Mouse (Mus musculus) layer of hippocampus, adult 9-10 months (tissue): Measurements from ENCODE around the gene Runx2.

ENCODE experiments used
- DNase-seq: peaks from one replicate; pipeline ENCODE4 v3.0.0; 2022; ENCODE audit warnings: low spot score

The Runx2 gene

DNA sequence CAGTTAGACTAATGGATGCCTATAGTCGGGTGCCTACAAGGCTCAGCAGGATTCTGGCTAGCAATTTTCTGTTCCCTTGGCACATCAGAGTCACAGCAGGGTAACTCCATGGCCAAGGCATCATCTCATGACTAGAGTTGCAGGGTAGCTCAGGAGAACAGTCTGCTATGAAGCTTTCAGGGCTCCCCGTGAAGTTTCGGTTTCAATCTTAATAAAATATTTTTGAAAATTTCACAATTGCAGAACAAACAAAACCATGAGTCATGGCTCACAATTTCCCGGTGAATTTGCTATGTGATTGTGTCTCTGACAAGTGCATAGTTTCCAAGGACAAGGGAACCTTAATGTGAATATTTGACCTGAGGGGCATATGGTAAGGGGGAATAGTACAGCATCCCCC is 355.6 kb downstream of the Runx2 start:
- DNase-seq: no peak

GRCm38 (mm10) chr17:44456696-44457095 is 357.9 kb downstream of the Runx2 start:
- no peak for DNase-seq

DNA sequence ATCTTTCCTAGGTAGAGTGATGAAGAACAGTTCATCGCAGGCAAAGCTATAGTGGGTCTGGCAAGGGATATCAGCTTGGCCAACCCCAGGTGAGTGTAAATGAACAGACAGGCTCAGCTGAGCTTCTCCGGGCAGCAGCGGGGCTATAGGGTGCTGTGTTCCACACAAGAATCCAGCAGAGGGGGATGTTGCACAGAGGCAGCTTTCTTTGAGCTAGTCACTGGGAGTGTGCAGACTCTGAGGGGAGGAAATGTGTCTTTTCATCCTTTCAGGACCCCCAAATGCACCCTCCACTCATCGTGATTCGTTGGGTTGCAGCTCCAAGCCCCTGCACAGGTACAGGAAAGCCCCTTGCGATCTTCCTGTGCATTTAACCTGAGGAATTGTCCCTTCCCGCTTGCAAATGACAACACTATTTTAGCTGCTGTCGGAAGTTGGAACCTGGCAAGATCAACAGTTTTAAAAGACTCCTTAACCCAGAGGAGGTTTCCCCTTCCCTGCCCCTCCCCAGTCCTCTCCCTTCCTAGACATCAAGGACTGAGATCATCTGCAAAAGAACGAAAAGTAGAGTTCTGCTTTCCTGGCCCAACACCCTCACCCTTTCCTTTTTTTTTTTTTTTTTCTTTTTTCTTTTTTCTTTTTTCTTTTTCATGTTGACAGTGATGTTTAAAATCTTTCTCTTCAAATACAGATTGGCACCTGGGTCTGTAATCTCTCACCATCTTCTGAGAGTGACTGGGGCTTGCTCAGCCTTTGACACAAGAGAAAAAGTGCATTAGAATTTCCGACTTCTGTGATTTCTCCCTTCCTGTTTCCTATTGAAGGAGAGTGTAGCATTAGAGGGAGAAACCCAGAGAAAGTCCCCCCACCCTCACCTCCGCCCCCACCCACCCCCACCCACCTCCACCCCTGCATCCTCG is 358.7 kb downstream of the Runx2 start:
- peak; percentile 48 for DNase-seq

DNA sequence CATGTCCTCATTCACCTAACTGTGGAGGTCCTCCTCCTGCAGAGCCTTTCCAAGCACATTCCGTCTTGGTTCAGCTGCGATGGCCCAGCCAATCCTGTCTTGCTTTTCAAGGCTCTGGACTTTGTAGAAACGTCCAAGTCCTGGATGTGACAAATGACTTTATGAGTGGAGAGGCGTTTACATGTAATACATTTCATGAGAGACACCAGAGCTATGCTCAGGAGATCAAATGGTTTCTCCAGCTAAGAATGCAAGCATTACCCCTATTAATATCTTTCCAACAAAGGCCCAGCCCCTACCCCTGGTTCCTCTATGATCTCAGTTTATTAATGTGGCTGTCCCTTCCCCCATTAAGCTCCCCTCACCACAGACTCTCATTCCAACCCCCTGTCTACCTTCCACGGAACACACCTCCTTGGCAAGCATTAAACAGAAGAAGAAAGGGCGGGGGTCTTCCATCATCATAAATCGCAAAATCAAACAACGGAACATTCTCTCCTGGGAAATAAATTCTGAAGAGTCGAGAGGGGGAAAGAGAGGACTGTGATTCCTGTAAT is 364.6 kb downstream of the Runx2 start:
- no peak for DNase-seq
